Mouse (Mus musculus) urinary bladder, postnatal 10 days (tissue): Measurements from ENCODE around the gene Olfr548-ps1.

Source experiments
- DNase-seq: peaks from one replicate; pipeline ENCODE4 v3.0.0; 2022; ENCODE audit warnings: low spot score

Gene Olfr548-ps1

GRCm38 (mm10) chr7:102573174-102573830 is 32.6 kb downstream of the Olfr548-ps1 start:
- no peak for DNase-seq

- DNase-seq: no peak
Observed at GRCm38 (mm10) chr7:102575998-102576397, 35.3 kb downstream of the Olfr548-ps1 start.

GRCm38 (mm10) chr7:102591786-102592185 is 51.1 kb downstream of the Olfr548-ps1 start, which contains the start of gene Olfr551:
Olfr551 (minus strand) TSS chr7:102591886.
- DNase-seq: no peak
